Mouse (Mus musculus) lung, adult 2 months (tissue): ENCODE measurements around the gene Oard1.

Experiments used
- CTCF ChIP-seq: fragments of 200-500 bp; IDR thresholded peaks from 2 replicates; pipeline ENCODE4 v1.5.1; 2011; ENCODE audit warnings: mild to moderate bottlenecking, low read length, control low read depth; ENCODE audit not compliant: insufficient read depth
- POLR2A ChIP-seq: fragments of 200-500 bp; IDR thresholded peaks from 2 replicates; pipeline ENCODE4 v1.6.1; 2011; ENCODE audit warnings: low read depth, mild to moderate bottlenecking, control low read depth, low read length, borderline replicate concordance; ENCODE audit errors: extremely low read depth

GRCm38 (mm10) chr17:48433689-48434330 lies 24.0 kb downstream of the Oard1 start:
- TF ChIP-seq POLR2A (no peak), CTCF (0 out of 2 replicates have a peak, but pooled peaks have one; percentile 2)
